Mouse (Mus musculus): ENCODE data around the gene Cacna2d1.

Gene Cacna2d1

GRCm38 (mm10) chr5:16225359-16225758 is 290.9 kb downstream of the Cacna2d1 start:
- no peaks in the 10 kb centered on the region for H3K36me3 ChIP-seq (ENCODE audit: insufficient read depth, low read length)
- H3K9me3 ChIP-seq (ENCODE audit: low read length) = no peaks in the 10 kb centered on the region
- no peaks in the 10 kb centered on the region for H3K27me3 ChIP-seq (ENCODE audit: insufficient read depth, low read length)
- no peaks in the 10 kb centered on the region for H3K4me1 ChIP-seq (replicated peaks; ENCODE audit: low read depth, low read length)
- H3K4me3 ChIP-seq (replicated peaks; ENCODE audit: low read length) = no peak overlapping the region
- TF ChIP-seq POU5F1 (IDR thresholded peaks at IDR 0.05; ENCODE audit: borderline replicate concordance, low read length) (no peak), CTCF (conservative IDR thresholded peaks at IDR 0.05; ENCODE audit: low read length) (no peak), NANOG (IDR thresholded peaks at IDR 0.05; ENCODE audit: borderline replicate concordance, low read length) (no peak)

- H3K9me3 ChIP-seq (ENCODE audit: low read length) = no peaks in the 10 kb centered on the region
- no peaks in the 10 kb centered on the region for H3K27me3 ChIP-seq (ENCODE audit: insufficient read depth, low read length)
- H3K36me3 ChIP-seq (ENCODE audit: insufficient read depth, low read length) = no peaks in the 10 kb centered on the region
- no peak for TF ChIP-seq CTCF (conservative IDR thresholded peaks at IDR 0.05; ENCODE audit: low read length)
- TF ChIP-seq NANOG (IDR thresholded peaks at IDR 0.05; ENCODE audit: borderline replicate concordance, low read length) = no peak
- TF ChIP-seq POU5F1 (IDR thresholded peaks at IDR 0.05; ENCODE audit: borderline replicate concordance, low read length) = no peak
- no peaks in the 10 kb centered on the region for H3K4me1 ChIP-seq (replicated peaks; ENCODE audit: low read depth, low read length)
- H3K4me3 ChIP-seq (replicated peaks; ENCODE audit: low read length) = no peak overlapping the region
These were observed 294.9 kb downstream of the Cacna2d1 start for GRCm38 (mm10) chr5:16229384-16229783.

- H3K9me3 ChIP-seq (ENCODE audit: low read length) = no peaks in the 10 kb centered on the region
- H3K4me3 ChIP-seq (replicated peaks; ENCODE audit: low read length) = no peak overlapping the region
- no peaks in the 10 kb centered on the region for H3K36me3 ChIP-seq (ENCODE audit: insufficient read depth, low read length)
- no peaks in the 10 kb centered on the region for H3K4me1 ChIP-seq (replicated peaks; ENCODE audit: low read depth, low read length)
- H3K27me3 ChIP-seq (ENCODE audit: insufficient read depth, low read length) = no peaks in the 10 kb centered on the region
- TF ChIP-seq CTCF (conservative IDR thresholded peaks at IDR 0.05; ENCODE audit: low read length) = no peak
- TF ChIP-seq NANOG (IDR thresholded peaks at IDR 0.05; ENCODE audit: borderline replicate concordance, low read length) = no peak
- TF ChIP-seq POU5F1 (IDR thresholded peaks at IDR 0.05; ENCODE audit: borderline replicate concordance, low read length) = no peak
These were observed 297.0 kb downstream of the Cacna2d1 start for GRCm38 (mm10) chr5:16231477-16231876.

- Histone ChIP-seq H3K9me3 (ENCODE audit: low read length) (no peaks in the 10 kb centered on the region), H3K36me3 (ENCODE audit: insufficient read depth, low read length) (no peaks in the 10 kb centered on the region), H3K4me3 (replicated peaks; ENCODE audit: low read length) (no peak overlapping the region), H3K4me1 (replicated peaks; ENCODE audit: low read depth, low read length) (no peaks in the 10 kb centered on the region), H3K27me3 (ENCODE audit: insufficient read depth, low read length) (no peaks in the 10 kb centered on the region)
- no peak for TF ChIP-seq POU5F1 (IDR thresholded peaks at IDR 0.05; ENCODE audit: borderline replicate concordance, low read length)
- TF ChIP-seq NANOG (IDR thresholded peaks at IDR 0.05; ENCODE audit: borderline replicate concordance, low read length) = no peak
- no peak for TF ChIP-seq CTCF (conservative IDR thresholded peaks at IDR 0.05; ENCODE audit: low read length)
These were observed 300.4 kb downstream of the Cacna2d1 start for GRCm38 (mm10) chr5:16234891-16235290.

- TF ChIP-seq CTCF (conservative IDR thresholded peaks at IDR 0.05; ENCODE audit: low read length) = no peak
- no peaks in the 10 kb centered on the region for H3K27me3 ChIP-seq (ENCODE audit: insufficient read depth, low read length)
- H3K4me3 ChIP-seq (replicated peaks; ENCODE audit: low read length) = no peak overlapping the region
- no peaks in the 10 kb centered on the region for H3K36me3 ChIP-seq (ENCODE audit: insufficient read depth, low read length)
- no peaks in the 10 kb centered on the region for H3K4me1 ChIP-seq (replicated peaks; ENCODE audit: low read depth, low read length)
- H3K9me3 ChIP-seq (ENCODE audit: low read length) = no peaks in the 10 kb centered on the region
These were observed 301.4 kb downstream of the Cacna2d1 start for GRCm38 (mm10) chr5:16235864-16236263.

GRCm38 (mm10) chr5:16236608-16237007 is 302.1 kb downstream of the Cacna2d1 start:
- Histone ChIP-seq H3K4me1 (replicated peaks; ENCODE audit: low read depth, low read length) (no peaks in the 10 kb centered on the region), H3K36me3 (ENCODE audit: insufficient read depth, low read length) (no peaks in the 10 kb centered on the region), H3K27me3 (ENCODE audit: insufficient read depth, low read length) (no peaks in the 10 kb centered on the region), H3K9me3 (ENCODE audit: low read length) (no peaks in the 10 kb centered on the region), H3K4me3 (replicated peaks; ENCODE audit: low read length) (no peak overlapping the region)
- no peak for TF ChIP-seq NANOG (IDR thresholded peaks at IDR 0.05; ENCODE audit: borderline replicate concordance, low read length)
- no peak for TF ChIP-seq POU5F1 (IDR thresholded peaks at IDR 0.05; ENCODE audit: borderline replicate concordance, low read length)
- TF ChIP-seq CTCF (conservative IDR thresholded peaks at IDR 0.05; ENCODE audit: low read length) = no peak

- Histone ChIP-seq H3K36me3 (ENCODE audit: insufficient read depth, low read length) (no peaks in the 10 kb centered on the region), H3K9me3 (ENCODE audit: low read length) (no peaks in the 10 kb centered on the region), H3K27me3 (ENCODE audit: insufficient read depth, low read length) (no peaks in the 10 kb centered on the region), H3K4me3 (replicated peaks; ENCODE audit: low read length) (no peak overlapping the region), H3K4me1 (replicated peaks; ENCODE audit: low read depth, low read length) (no peaks in the 10 kb centered on the region)
- TF ChIP-seq NANOG (IDR thresholded peaks at IDR 0.05; ENCODE audit: borderline replicate concordance, low read length) = no peak
These were observed 303.5 kb downstream of the Cacna2d1 start for GRCm38 (mm10) chr5:16237972-16238371.

GRCm38 (mm10) chr5:16240255-16240654 is 305.8 kb downstream of the Cacna2d1 start:
- Histone ChIP-seq H3K27me3 (ENCODE audit: insufficient read depth, low read length) (no peaks in the 10 kb centered on the region), H3K4me1 (replicated peaks; ENCODE audit: low read depth, low read length) (no peaks in the 10 kb centered on the region), H3K4me3 (replicated peaks; ENCODE audit: low read length) (no peak overlapping the region), H3K9me3 (ENCODE audit: low read length) (no peaks in the 10 kb centered on the region), H3K36me3 (ENCODE audit: insufficient read depth, low read length) (no peaks in the 10 kb centered on the region)
- TF ChIP-seq NANOG (IDR thresholded peaks at IDR 0.05; ENCODE audit: borderline replicate concordance, low read length) = no peak

GRCm38 (mm10) chr5:16243599-16243998 is 309.1 kb downstream of the Cacna2d1 start:
- H3K36me3 ChIP-seq (ENCODE audit: insufficient read depth, low read length) = no peaks in the 10 kb centered on the region
- H3K4me3 ChIP-seq (replicated peaks; ENCODE audit: low read length) = no peak overlapping the region
- no peaks in the 10 kb centered on the region for H3K9me3 ChIP-seq (ENCODE audit: low read length)
- no peaks in the 10 kb centered on the region for H3K4me1 ChIP-seq (replicated peaks; ENCODE audit: low read depth, low read length)
- H3K27me3 ChIP-seq (ENCODE audit: insufficient read depth, low read length) = no peaks in the 10 kb centered on the region
- TF ChIP-seq CTCF (conservative IDR thresholded peaks at IDR 0.05; ENCODE audit: low read length) (no peak), NANOG (IDR thresholded peaks at IDR 0.05; ENCODE audit: borderline replicate concordance, low read length) (no peak), POU5F1 (IDR thresholded peaks at IDR 0.05; ENCODE audit: borderline replicate concordance, low read length) (no peak)

All from E14TG2a.4 (cell line).